Mouse (Mus musculus): ENCODE measurements at regions not wholly inside any gene's neighbourhood (a gene's known extent, or its start where the extent isn't known, plus 50 kb on each side); places are given as distances from the start of the nearest gene placed in this dataset.
A peak's percentile ranks its signal among the peaks of the same experiment; 100 is the strongest.

DNA sequence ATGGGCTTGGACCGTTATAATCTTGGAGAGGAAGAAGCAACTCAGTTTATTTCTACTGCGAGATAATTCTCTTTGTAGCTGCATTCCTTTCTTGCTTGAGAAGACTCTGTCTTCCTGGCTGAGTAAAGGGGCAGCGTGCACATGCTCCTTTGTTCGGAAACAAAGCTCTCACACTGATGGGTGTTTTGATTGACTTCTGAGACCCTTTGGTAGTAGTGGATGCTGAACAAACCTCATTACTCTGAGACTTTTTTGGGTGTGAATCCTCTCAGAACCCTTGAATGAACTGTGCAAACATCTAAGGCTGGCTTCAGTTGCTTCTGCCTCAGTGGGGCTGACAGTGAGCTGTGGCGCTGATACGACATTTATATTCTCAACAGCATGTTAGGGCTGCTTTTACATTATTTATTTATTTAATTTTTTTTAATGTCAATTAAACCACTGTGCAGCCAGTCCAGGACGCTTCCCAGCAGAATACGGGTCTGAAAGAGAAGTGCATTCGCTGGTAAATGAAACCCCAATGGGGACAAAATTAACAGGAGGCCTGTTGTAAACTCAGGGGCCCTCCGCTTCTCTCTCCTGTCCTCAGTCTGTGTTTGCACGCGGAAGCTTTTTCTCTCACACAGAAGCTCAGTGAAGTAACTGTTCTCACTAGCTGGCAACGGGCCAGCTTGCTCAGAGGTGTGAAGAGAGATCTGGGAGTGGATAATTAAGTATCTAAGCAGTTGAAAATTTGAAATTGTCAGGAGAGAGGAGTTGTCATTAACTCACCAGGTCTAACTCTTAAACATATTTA, 380.1 kb upstream of the Slc30a5 start:
- no peak overlapping the region for H3K4me2 ChIP-seq (ENCODE audit: low read depth, low read length)
- no peaks in the 10 kb centered on the region for H3K27me3 ChIP-seq (ENCODE audit: insufficient read depth, low read length)
- WGBS: 25% methylated on average over 13 of the region's 13 CpGs
- no peaks in the 10 kb centered on the region for H3K36me3 ChIP-seq (ENCODE audit: insufficient read depth, low read length)
- peaks cover 5% of the 10 kb centered on the region; the same call in 1 of the 2 replicates for H3K4me1 ChIP-seq (ENCODE audit: insufficient read depth, low read length)
- no peak for TF ChIP-seq CTCF (IDR thresholded peaks at IDR 0.05; ENCODE audit: low read depth)
- H3K9me3 ChIP-seq (ENCODE audit: low read length): no peaks in the 10 kb centered on the region
- no peak overlapping the region for H3K4me3 ChIP-seq (ENCODE audit: low read length)
- H3K27ac ChIP-seq: no peak overlapping the region
- peak; percentile 86 for DNase-seq (ENCODE audit: low spot score)
- no peak for ATAC-seq
- H3K9ac ChIP-seq (replicated peaks; ENCODE audit: low read length): no peak overlapping the region

DNA sequence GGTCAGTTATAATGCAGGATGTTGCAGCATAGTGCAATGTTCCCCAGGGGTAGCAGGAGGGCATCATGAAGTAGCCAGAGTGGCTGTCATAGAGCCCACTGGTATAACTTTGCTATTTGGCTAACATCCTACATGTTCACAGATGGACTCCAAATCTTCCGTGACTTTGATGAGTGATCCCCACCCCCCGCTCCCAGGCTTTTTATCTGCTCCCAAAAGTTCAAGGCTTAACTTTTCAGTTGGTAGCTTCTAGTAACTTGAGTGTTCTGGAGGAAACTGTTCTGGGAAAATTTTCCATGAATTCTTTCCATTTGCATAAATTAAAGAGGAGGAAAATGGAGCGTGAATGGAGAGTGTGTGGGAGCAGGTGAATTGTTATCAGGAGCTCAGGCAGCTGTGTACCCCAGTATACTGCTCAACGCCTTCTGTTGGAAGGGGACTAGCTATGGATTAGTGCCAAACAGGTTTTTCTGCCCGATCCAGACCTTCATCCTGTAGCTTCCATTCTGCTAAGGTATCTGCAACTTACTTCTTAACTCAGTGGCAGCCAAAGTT, 379.2 kb upstream of the Slc30a5 start:
- DNase-seq (ENCODE audit: low spot score) (no peak), ATAC-seq (no peak)
- Histone ChIP-seq H3K4me2 (ENCODE audit: low read depth, low read length) (no peak overlapping the region), H3K4me1 (ENCODE audit: insufficient read depth, low read length) (peaks cover 5% of the 10 kb centered on the region; the same call in 1 of the 2 replicates), H3K9ac (replicated peaks; ENCODE audit: low read length) (no peak overlapping the region), H3K27me3 (ENCODE audit: insufficient read depth, low read length) (no peaks in the 10 kb centered on the region), H3K27ac (no peak overlapping the region), H3K4me3 (ENCODE audit: low read length) (no peak overlapping the region), H3K36me3 (ENCODE audit: insufficient read depth, low read length) (no peaks in the 10 kb centered on the region), H3K9me3 (ENCODE audit: low read length) (no peaks in the 10 kb centered on the region)
- 51% methylated on average over 5 of the region's 5 CpGs for WGBS
- TF ChIP-seq CTCF (IDR thresholded peaks at IDR 0.05; ENCODE audit: low read depth): no peak

DNA sequence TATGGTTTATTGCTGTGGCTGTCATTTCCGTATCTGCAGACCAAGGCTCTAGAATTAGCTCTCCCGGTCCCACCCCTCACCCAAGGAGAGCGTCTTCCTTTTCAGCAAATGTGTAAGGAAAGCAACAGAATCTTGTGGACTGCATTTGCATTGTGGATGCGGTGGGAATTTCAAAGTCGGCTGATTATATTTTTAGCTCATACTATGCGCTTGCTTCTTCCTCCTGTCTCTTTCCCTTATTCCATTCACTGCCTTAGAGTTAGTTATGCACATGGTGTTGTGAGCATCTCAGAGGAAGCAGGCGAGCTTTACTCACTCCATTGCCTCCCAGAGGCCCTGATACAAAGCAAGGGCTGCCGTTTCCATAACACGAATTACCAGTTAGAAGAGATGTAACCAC, 375.6 kb upstream of the Slc30a5 start:
- H3K9me3 ChIP-seq (ENCODE audit: low read length): no peaks in the 10 kb centered on the region
- 87% methylated on average over 9 of the region's 9 CpGs for WGBS
- H3K9ac ChIP-seq (replicated peaks; ENCODE audit: low read length): no peak overlapping the region
- H3K4me1 ChIP-seq (ENCODE audit: insufficient read depth, low read length): peaks cover 5% of the 10 kb centered on the region; the same call in 1 of the 2 replicates
- H3K27me3 ChIP-seq (ENCODE audit: insufficient read depth, low read length): no peaks in the 10 kb centered on the region
- H3K4me3 ChIP-seq (ENCODE audit: low read length): no peak overlapping the region
- TF ChIP-seq CTCF (IDR thresholded peaks at IDR 0.05; ENCODE audit: low read depth): no peak
- ATAC-seq (no peak), DNase-seq (ENCODE audit: low spot score) (no peak)
- H3K36me3 ChIP-seq (ENCODE audit: insufficient read depth, low read length): no peaks in the 10 kb centered on the region
- no peak overlapping the region for H3K27ac ChIP-seq
- no peak overlapping the region for H3K4me2 ChIP-seq (ENCODE audit: low read depth, low read length)

DNA sequence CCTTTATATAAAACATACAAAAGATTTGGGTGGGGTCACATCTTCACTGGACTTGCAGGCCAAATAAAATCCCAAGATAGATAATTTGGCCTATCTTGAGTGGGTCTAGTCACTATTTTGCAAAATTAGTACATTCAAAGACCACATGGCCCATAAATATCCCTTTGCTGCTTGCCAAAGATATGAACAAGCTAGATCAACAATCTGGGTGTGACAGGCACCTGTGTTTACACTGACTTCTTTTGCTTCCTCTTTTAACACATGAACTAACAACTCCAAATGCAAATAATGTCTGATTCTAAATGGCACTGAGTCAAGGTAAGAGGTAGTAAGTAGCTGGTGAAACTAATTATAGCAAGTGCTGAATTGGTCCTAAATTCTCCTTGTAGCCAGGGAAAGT, 370.2 kb upstream of the Slc30a5 start:
- Histone ChIP-seq H3K27me3 (ENCODE audit: insufficient read depth, low read length) (no peaks in the 10 kb centered on the region), H3K36me3 (ENCODE audit: insufficient read depth, low read length) (no peaks in the 10 kb centered on the region), H3K4me2 (ENCODE audit: low read depth, low read length) (no peak overlapping the region), H3K9me3 (ENCODE audit: low read length) (no peaks in the 10 kb centered on the region), H3K27ac (no peak overlapping the region), H3K4me1 (ENCODE audit: insufficient read depth, low read length) (no peaks in the 10 kb centered on the region), H3K9ac (replicated peaks; ENCODE audit: low read length) (no peak overlapping the region), H3K4me3 (ENCODE audit: low read length) (no peak overlapping the region)
- no peak for TF ChIP-seq CTCF (IDR thresholded peaks at IDR 0.05; ENCODE audit: low read depth)
- ATAC-seq (no peak), DNase-seq (ENCODE audit: low spot score) (no peak)

DNA sequence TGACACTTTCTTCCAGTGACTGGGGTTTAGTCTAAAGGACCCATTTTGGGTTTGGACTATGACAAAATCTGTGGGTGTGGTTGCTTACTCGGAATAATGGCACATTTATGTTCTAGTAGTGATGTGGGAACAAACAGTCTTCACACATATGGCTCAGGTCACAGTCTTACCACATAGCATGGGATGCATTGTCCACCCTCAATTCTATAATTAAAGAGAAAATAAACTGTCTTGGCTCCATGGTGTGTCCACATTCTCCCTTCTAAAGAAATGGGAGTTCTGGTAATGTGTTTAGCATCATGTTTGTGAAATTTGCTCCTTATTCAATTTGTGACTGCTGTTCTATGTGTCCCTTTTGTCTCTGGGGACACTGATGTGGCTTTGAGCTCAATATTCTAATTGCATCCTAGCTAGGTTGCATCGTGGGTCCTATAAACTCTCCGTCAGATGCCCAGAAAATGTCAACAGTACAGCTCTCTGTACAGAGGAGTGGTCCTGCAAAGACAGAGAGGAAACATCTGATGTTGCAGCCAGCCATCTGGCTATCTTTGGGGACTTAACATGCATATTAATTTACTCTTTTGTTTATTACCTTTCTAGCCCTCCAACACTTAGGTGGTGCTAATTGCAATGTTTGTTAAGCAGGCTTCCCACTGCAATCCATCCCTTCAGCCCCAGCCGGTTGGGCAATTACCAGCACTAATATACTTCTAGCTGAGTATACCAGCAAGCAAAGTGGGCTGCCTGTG, 369.5 kb upstream of the Slc30a5 start:
- no peak for TF ChIP-seq CTCF (IDR thresholded peaks at IDR 0.05; ENCODE audit: low read depth)
- Histone ChIP-seq H3K9ac (replicated peaks; ENCODE audit: low read length) (no peak overlapping the region), H3K36me3 (ENCODE audit: insufficient read depth, low read length) (no peaks in the 10 kb centered on the region), H3K4me1 (ENCODE audit: insufficient read depth, low read length) (no peaks in the 10 kb centered on the region), H3K9me3 (ENCODE audit: low read length) (no peaks in the 10 kb centered on the region), H3K27ac (no peak overlapping the region), H3K4me3 (ENCODE audit: low read length) (no peak overlapping the region), H3K27me3 (ENCODE audit: insufficient read depth, low read length) (no peaks in the 10 kb centered on the region), H3K4me2 (ENCODE audit: low read depth, low read length) (no peak overlapping the region)
- ATAC-seq: peak; percentile 76; the same call in 1 of the 2 replicates
- DNase-seq (ENCODE audit: low spot score): peak; percentile 52
- WGBS: 31% methylated on average over 4 of the region's 4 CpGs

DNA sequence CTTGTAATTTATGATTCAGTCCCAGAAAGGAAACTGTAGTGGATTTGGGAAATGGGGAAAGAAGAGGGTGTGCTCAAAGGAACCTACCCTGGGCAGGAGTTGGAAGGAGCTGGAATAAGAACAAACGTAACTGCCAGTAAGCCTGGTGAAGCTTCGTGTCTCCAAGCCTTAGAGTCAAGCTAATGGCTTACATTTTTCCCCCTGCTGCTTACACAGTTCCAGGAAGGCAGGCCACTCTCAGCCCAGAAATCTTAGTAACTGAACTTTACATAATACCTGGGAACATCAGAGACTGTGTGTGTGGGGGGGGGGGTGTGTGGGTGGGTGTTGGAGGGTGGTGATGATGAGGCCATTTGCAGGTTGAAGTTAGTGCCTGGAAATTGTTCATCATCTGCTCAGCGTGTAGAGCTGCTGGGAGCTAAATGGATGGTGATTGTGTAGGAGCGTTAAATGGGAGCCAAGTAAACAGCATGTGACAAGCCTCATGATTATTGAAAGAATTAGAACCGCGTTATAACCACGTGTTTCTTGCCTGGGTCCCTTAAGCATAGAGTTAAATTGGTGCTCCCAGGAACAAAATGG, 357.1 kb upstream of the Slc30a5 start:
- 65% methylated on average over 7 of the region's 7 CpGs for WGBS
- Histone ChIP-seq H3K36me3 (ENCODE audit: insufficient read depth, low read length) (no peaks in the 10 kb centered on the region), H3K9ac (replicated peaks; ENCODE audit: low read length) (no peak overlapping the region), H3K4me2 (ENCODE audit: low read depth, low read length) (no peak overlapping the region), H3K27ac (no peak overlapping the region), H3K9me3 (ENCODE audit: low read length) (no peaks in the 10 kb centered on the region), H3K27me3 (ENCODE audit: insufficient read depth, low read length) (no peaks in the 10 kb centered on the region), H3K4me1 (ENCODE audit: insufficient read depth, low read length) (no peaks in the 10 kb centered on the region), H3K4me3 (ENCODE audit: low read length) (no peak overlapping the region)
- DNase-seq (ENCODE audit: low spot score) (no peak), ATAC-seq (no peak)
- TF ChIP-seq CTCF (IDR thresholded peaks at IDR 0.05; ENCODE audit: low read depth): no peak

Data from hindbrain, postnatal 0 days (tissue).